Mouse (Mus musculus) stomach, embryonic 15.5 days (tissue): Measurements from ENCODE around the gene Ss18l1. TPM values are rescaled to one million over a fixed set of nuclear protein-coding genes. Genes with fewer than 3 reads are reported as not detected.

Source experiments
- ATAC-seq: fragments of 200-750 bp; cut with Nextera tagmentation; 2 replicates; pipeline ENCODE4 v1.8.0; 2017; ENCODE audit warnings: low read depth, moderate number of reproducible peaks, moderate TSS enrichment; ENCODE audit not compliant: insufficient read depth, low FRiP score
- H3K27ac ChIP-seq: fragments of 300-500 bp; sonication (generic); 2 replicates; pipeline ENCODE4 v1.5.1; 2015; ENCODE audit warnings: mild to moderate bottlenecking, inconsistent platforms
- H3K27me3 ChIP-seq: fragments of 300-500 bp; sonication (generic); replicated peaks from 2 replicates; pipeline ENCODE4 v1.6.1; 2015; ENCODE audit warnings: inconsistent platforms
- H3K36me3 ChIP-seq: fragments of 300-500 bp; sonication (generic); 2 replicates; pipeline ENCODE4 v1.6.1; 2015; ENCODE audit warnings: inconsistent platforms
- H3K4me1 ChIP-seq: fragments of 300-500 bp; sonication (generic); 2 replicates; pipeline ENCODE4 v1.6.1; 2015; ENCODE audit warnings: inconsistent platforms
- H3K4me2 ChIP-seq: fragments of 300-500 bp; sonication (generic); 2 replicates; pipeline ENCODE4 v1.6.1; 2015; ENCODE audit warnings: mild to moderate bottlenecking, inconsistent platforms
- H3K4me3 ChIP-seq: fragments of 300-500 bp; sonication (generic); replicated peaks from 2 replicates; pipeline ENCODE4 v1.5.1; 2015; ENCODE audit warnings: inconsistent platforms
- H3K9ac ChIP-seq: fragments of 300-500 bp; sonication (generic); 2 replicates; pipeline ENCODE4 v1.6.1; 2015; ENCODE audit warnings: inconsistent platforms
- H3K9me3 ChIP-seq: fragments of 300-500 bp; sonication (generic); 2 replicates; pipeline ENCODE4 v1.6.1; 2016; ENCODE audit warnings: inconsistent platforms
- WGBS: fragments of 180-500 bp; shearing (Covaris S2); methylation state at CpG from one replicate; pipeline ENCODE4 v1.1.7; 2015; 5-methylcytosine and 5-hydroxymethylcytosine counted together
- polyA plus RNA-seq: library from polyadenylated mRNA; unstranded; fragments of >200 nt; fragmentation: Nextera tagmentation; extraction: Ambion mirVana; gene quantifications from 2 replicates; pipeline ENCODE4 v1.2.1, GENCODE M21; 2015

Ss18l1 gene
- polyA plus RNA-seq, 1 experiment from 2014 or later: 4.4 TPM

DNA sequence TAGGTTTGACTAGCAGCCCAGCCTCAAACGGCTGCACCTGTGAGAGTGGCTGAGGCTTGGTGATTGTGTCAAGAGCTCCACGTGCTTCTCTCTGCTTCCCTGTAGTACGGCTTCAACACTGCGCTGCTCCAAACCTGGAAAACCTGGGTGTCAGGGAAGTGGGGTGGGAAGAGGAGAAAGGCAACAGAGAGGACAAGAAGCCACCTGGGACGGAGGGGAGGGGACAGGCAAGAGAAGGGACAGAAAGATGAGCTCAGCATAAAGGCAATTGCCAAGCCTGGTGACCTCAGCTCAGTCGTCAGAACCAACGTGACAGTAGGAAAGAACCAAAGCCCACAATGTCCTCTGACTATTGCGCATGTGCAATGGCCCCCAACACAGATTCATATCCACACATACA, 21.4 kb upstream of the Ss18l1 start:
- peaks cover 7% of the 10 kb centered on the region; the same call in 1 of the 2 replicates for H3K27me3 ChIP-seq
- peaks cover 10% of the 10 kb centered on the region for H3K4me1 ChIP-seq
- H3K4me2 ChIP-seq: no peak overlapping the region
- H3K9me3 ChIP-seq: no peaks in the 10 kb centered on the region
- 81% methylated on average over 8 of the region's 8 CpGs for WGBS
- no peak overlapping the region for H3K9ac ChIP-seq
- no peaks in the 10 kb centered on the region for H3K36me3 ChIP-seq
- no peak for ATAC-seq
- no peak overlapping the region for H3K4me3 ChIP-seq
- H3K27ac ChIP-seq: no peak overlapping the region

- peaks cover 7% of the 10 kb centered on the region; the same call in 1 of the 2 replicates for H3K27me3 ChIP-seq
- H3K4me3 ChIP-seq: no peak overlapping the region
- peaks cover 21% of the 10 kb centered on the region for H3K4me1 ChIP-seq
- H3K36me3 ChIP-seq: no peaks in the 10 kb centered on the region
- WGBS: 64% methylated on average over 6 of the region's 6 CpGs
- H3K9ac ChIP-seq: no peak overlapping the region
- H3K27ac ChIP-seq: no peak overlapping the region
- H3K9me3 ChIP-seq: no peaks in the 10 kb centered on the region
- ATAC-seq: no peak
- no peak overlapping the region for H3K4me2 ChIP-seq
These were observed 19.6 kb upstream of the Ss18l1 start for GRCm38 (mm10) chr2:180022751-180023150.

DNA sequence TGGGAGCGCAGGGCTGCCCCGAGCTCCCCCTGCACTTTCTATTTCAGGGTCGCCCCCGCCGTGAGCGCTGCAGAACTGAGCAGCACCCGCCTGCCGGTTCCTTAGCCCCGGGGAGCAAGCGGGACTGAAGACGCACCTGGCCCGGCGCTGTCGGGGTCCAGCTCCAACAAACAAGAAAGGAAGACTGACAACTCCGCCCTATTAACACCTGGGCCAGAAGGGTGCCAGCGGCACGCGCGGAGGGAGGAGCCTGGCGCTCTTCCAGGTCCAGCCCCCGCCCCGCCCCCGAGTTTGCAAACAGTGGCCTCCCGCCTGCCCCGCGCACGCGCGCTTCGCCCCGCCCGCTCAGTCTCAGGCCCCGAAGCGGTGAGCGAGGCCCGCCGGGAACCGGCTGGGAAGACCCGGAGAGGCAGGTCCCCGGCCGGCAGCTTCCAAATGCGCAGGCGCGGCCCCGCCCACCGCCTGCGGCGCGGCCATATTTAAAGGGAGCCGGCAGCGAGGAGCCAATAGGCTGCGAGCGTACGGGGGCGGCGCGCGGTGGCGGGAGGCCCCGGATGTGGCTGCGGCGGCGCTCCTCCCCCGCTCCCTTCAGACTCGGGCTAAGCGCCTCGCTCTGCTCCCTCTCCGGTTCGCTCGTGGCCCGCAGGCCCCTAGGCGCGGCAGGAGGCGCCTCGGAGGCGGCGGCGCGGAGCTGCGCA, 17.8 kb upstream of the Ss18l1 start, which contains the start of gene Lsm14b:
TSS of gene Lsm14b (plus strand) at position 587 of the 698 bp plus-strand sequence.
- peak within 1 kb of the TSS; percentile 91 for H3K9ac ChIP-seq
- H3K27ac ChIP-seq: peak within 1 kb of the TSS; percentile 94
- WGBS: under 1% methylated on average over 80 of the region's 80 CpGs
- H3K4me2 ChIP-seq: peak within 1 kb of the TSS; percentile 89
- no peaks in the 10 kb centered on the region for H3K9me3 ChIP-seq
- peaks cover 7% of the 10 kb centered on the region; the same call in 1 of the 2 replicates for H3K27me3 ChIP-seq
- peak; percentile 95 for ATAC-seq
- H3K4me3 ChIP-seq: peak within 1 kb of the TSS; percentile 95
- H3K36me3 ChIP-seq: peaks cover 16% of the 10 kb centered on the region; the same call in 1 of the 2 replicates
- peaks cover 28% of the 10 kb centered on the region for H3K4me1 ChIP-seq

DNA sequence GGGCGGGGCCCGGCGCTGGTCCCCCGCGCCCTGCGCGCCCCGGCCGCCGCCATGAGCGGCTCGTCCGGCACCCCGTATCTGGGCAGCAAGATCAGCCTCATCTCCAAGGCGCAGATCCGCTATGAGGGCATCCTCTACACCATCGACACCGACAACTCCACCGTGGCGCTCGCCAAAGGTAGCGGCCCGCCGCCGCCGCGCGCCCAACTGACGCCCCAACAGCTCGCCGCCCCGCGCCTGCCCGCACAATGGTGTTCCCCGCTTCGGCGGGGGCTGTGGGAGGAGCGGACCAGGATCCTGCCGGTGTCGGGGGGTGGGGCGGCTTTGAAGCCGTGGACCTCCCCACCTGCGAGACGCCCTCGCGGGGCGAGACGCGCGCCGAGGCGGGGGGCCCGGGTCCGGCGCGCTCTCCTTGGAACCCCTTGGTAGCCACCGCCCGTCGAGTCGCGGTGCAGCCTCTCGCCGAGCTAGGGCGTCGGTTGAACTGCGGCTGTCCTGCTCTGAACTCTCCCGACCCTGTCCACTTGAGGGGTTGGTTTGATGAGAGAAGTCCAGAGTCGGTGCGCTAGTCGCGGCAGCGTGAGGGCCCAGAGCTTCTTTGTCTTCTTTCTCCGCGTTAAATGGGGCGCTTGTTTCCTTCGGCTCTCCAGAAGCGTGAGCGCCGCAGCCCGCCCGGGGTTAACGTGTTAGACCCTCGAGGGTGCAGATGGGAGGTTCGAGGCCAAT, 17.0 kb upstream of the Ss18l1 start:
- H3K4me2 ChIP-seq: peak overlapping the region; percentile 77
- ATAC-seq: peak; percentile 0; the same call in 1 of the 2 replicates
- no peaks in the 10 kb centered on the region for H3K9me3 ChIP-seq
- H3K9ac ChIP-seq: peak overlapping the region; percentile 91
- H3K4me3 ChIP-seq: peak overlapping the region; percentile 95
- H3K27ac ChIP-seq: peak overlapping the region; percentile 94
- WGBS: 2% methylated on average over 83 of the region's 84 CpGs
- peaks cover 19% of the 10 kb centered on the region; the same call in 1 of the 2 replicates for H3K36me3 ChIP-seq
- H3K4me1 ChIP-seq: peaks cover 28% of the 10 kb centered on the region
- H3K27me3 ChIP-seq: peaks cover 7% of the 10 kb centered on the region; the same call in 1 of the 2 replicates

GRCm38 (mm10) chr2:180025861-180026200, 16.5 kb upstream of the Ss18l1 start:
- Histone ChIP-seq H3K27me3 (peaks cover 7% of the 10 kb centered on the region; the same call in 1 of the 2 replicates), H3K27ac (no peak overlapping the region), H3K4me1 (peaks cover 28% of the 10 kb centered on the region), H3K9me3 (no peaks in the 10 kb centered on the region), H3K4me2 (peak overlapping the region; percentile 77), H3K9ac (peak overlapping the region; percentile 91; the same call in 1 of the 2 replicates), H3K36me3 (peaks cover 22% of the 10 kb centered on the region), H3K4me3 (peak overlapping the region; percentile 95)
- 6% methylated on average over 6 of the region's 6 CpGs for WGBS
- ATAC-seq: no peak

DNA sequence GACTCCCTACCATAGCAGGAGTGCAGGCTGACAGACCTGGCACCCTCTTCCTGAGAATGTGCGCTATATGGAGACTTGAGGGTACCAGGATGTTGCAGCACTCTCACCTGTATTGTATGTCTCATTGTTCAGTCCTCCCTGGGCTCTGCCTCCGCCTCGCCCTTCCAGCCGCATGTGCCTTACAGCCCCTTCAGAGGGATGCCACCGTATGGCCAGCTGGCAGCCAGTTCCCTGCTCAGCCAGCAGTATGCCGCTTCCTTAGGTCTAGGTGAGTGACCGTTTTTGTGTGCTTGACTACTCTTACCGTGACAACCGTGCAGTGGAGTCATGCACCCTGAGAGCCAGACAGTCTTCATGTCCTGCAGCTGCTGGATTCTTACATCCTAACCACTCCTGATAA, 14.5 kb upstream of the Ss18l1 start:
- ATAC-seq: no peak
- Histone ChIP-seq H3K27ac (no peak overlapping the region), H3K36me3 (peaks cover 36% of the 10 kb centered on the region), H3K4me3 (no peak overlapping the region), H3K27me3 (0 out of 2 replicates have a peak, but pooled peaks cover 1% of the 10 kb centered on the region), H3K9ac (no peak overlapping the region), H3K9me3 (no peaks in the 10 kb centered on the region), H3K4me1 (peaks cover 28% of the 10 kb centered on the region), H3K4me2 (peak overlapping the region; percentile 77; the same call in 1 of the 2 replicates)
- WGBS: 77% methylated on average over 9 of the region's 9 CpGs

GRCm38 (mm10) chr2:180031270-180031669, 11.0 kb upstream of the Ss18l1 start:
- no peak overlapping the region for H3K4me3 ChIP-seq
- H3K27ac ChIP-seq: no peak overlapping the region
- WGBS: 89% methylated on average over 6 of the region's 6 CpGs
- H3K9me3 ChIP-seq: no peaks in the 10 kb centered on the region
- H3K9ac ChIP-seq: no peak overlapping the region
- no peak overlapping the region for H3K4me2 ChIP-seq
- no peaks in the 10 kb centered on the region for H3K27me3 ChIP-seq
- H3K36me3 ChIP-seq: peaks cover 61% of the 10 kb centered on the region
- ATAC-seq: no peak
- peaks cover 21% of the 10 kb centered on the region for H3K4me1 ChIP-seq

GRCm38 (mm10) chr2:180032925-180033324, 9.4 kb upstream of the Ss18l1 start:
- 0 out of 2 replicates have a peak, but pooled peaks cover 5% of the 10 kb centered on the region for H3K4me1 ChIP-seq
- no peak for ATAC-seq
- WGBS: 82% methylated on average over 3 of the region's 3 CpGs
- H3K27ac ChIP-seq: no peak overlapping the region
- H3K9ac ChIP-seq: no peak overlapping the region
- H3K9me3 ChIP-seq: no peaks in the 10 kb centered on the region
- no peak overlapping the region for H3K4me2 ChIP-seq
- H3K27me3 ChIP-seq: no peaks in the 10 kb centered on the region
- H3K36me3 ChIP-seq: peaks cover 75% of the 10 kb centered on the region
- H3K4me3 ChIP-seq: no peak overlapping the region

DNA sequence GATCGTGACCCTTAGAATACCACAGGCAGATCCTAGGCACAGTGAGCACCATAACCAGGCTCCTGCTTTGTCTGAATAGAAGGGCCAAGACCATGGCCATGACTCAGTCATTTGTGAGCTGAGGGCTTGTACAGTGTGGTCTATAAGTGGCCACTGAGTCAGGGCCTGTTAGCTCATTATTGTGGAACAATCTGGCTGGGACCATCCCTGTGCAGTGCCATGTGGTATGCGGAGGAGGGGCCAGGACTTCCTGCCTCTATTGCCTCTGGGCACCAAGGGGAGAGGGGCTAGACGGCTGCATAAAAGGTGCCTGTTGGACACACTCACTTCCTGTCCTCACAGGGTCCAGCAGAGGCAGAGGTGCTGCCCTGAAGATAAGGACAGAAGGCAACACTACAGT, 8.4 kb upstream of the Ss18l1 start:
- no peaks in the 10 kb centered on the region for H3K27me3 ChIP-seq
- no peak for ATAC-seq
- no peak overlapping the region for H3K4me2 ChIP-seq
- 73% methylated on average over 3 of the region's 3 CpGs for WGBS
- H3K9me3 ChIP-seq: no peaks in the 10 kb centered on the region
- H3K4me1 ChIP-seq: no peaks in the 10 kb centered on the region
- no peak overlapping the region for H3K9ac ChIP-seq
- no peak overlapping the region for H3K4me3 ChIP-seq
- H3K27ac ChIP-seq: no peak overlapping the region
- peaks cover 74% of the 10 kb centered on the region for H3K36me3 ChIP-seq

- Histone ChIP-seq H3K4me1 (no peaks in the 10 kb centered on the region), H3K27me3 (no peaks in the 10 kb centered on the region), H3K9me3 (no peaks in the 10 kb centered on the region), H3K9ac (no peak overlapping the region), H3K27ac (no peak overlapping the region), H3K4me3 (no peak overlapping the region), H3K4me2 (no peak overlapping the region), H3K36me3 (peaks cover 70% of the 10 kb centered on the region)
- 61% methylated on average over 5 of the region's 5 CpGs for WGBS
- no peak for ATAC-seq
These were observed 7.6 kb upstream of the Ss18l1 start for GRCm38 (mm10) chr2:180034753-180035152.

- peaks cover 19% of the 10 kb centered on the region for H3K4me1 ChIP-seq
These were observed 1.9 kb upstream of the Ss18l1 start for GRCm38 (mm10) chr2:180040406-180040805.

More at GRCm38 (mm10) chr2:180040406-180040805, 1.9 kb upstream of the Ss18l1 start:
- no peaks in the 10 kb centered on the region for H3K9me3 ChIP-seq
- peak overlapping the region; percentile 97 for H3K4me2 ChIP-seq
- 0 out of 2 replicates have a peak overlapping the region, but pooled peaks have one; percentile 90 for H3K4me3 ChIP-seq
- H3K27ac ChIP-seq: no peak overlapping the region
- ATAC-seq: no peak
- 42% methylated on average over 6 of the region's 6 CpGs for WGBS
- no peak overlapping the region; the same call in 1 of the 2 replicates for H3K9ac ChIP-seq
- no peaks in the 10 kb centered on the region for H3K27me3 ChIP-seq
- H3K36me3 ChIP-seq: peaks cover 32% of the 10 kb centered on the region
